Mouse (Mus musculus) kidney, embryonic 15.5 days (tissue): Measurements from ENCODE around the gene Nppb. TPM values are rescaled to one million over a fixed set of nuclear protein-coding genes. Genes with fewer than 3 reads are reported as not detected.

ENCODE experiments used
- ATAC-seq: fragments of 200-750 bp; cut with Nextera tagmentation; replicated peaks from 2 replicates; pipeline ENCODE4 v1.8.0; 2017; ENCODE audit warnings: moderate TSS enrichment; ENCODE audit not compliant: low FRiP score
- H3K27ac ChIP-seq: fragments of 300-500 bp; sonication (generic); 2 replicates; pipeline ENCODE4 v1.5.1; 2015; ENCODE audit warnings: mild to moderate bottlenecking, inconsistent platforms
- H3K27me3 ChIP-seq: fragments of 300-500 bp; sonication (generic); 2 replicates; pipeline ENCODE4 v1.6.1; 2015; ENCODE audit warnings: inconsistent platforms
- H3K36me3 ChIP-seq: fragments of 300-500 bp; sonication (generic); 2 replicates; pipeline ENCODE4 v1.6.1; 2015; ENCODE audit warnings: inconsistent platforms
- H3K4me1 ChIP-seq: fragments of 300-500 bp; sonication (generic); 2 replicates; pipeline ENCODE4 v1.6.1; 2015; ENCODE audit warnings: inconsistent platforms
- H3K4me2 ChIP-seq: fragments of 300-500 bp; sonication (generic); 2 replicates; pipeline ENCODE4 v1.6.1; 2015; ENCODE audit warnings: moderate library complexity, mild to moderate bottlenecking, inconsistent platforms
- H3K4me3 ChIP-seq: fragments of 300-500 bp; sonication (generic); replicated peaks from 2 replicates; pipeline ENCODE4 v1.5.1; 2015; ENCODE audit warnings: mild to moderate bottlenecking, inconsistent platforms
- H3K9ac ChIP-seq: fragments of 300-500 bp; sonication (generic); 2 replicates; pipeline ENCODE4 v1.6.1; 2015; ENCODE audit warnings: mild to moderate bottlenecking, inconsistent platforms
- H3K9me3 ChIP-seq: fragments of 300-500 bp; sonication (generic); replicated peaks from 2 replicates; pipeline ENCODE4 v1.6.1; 2016; ENCODE audit warnings: inconsistent platforms
- WGBS: fragments of 180-500 bp; shearing (Covaris S2); methylation state at CpG from one replicate; pipeline ENCODE4 v1.1.7; 2015; ENCODE audit warnings: mixed read lengths; 5-methylcytosine and 5-hydroxymethylcytosine counted together
- polyA plus RNA-seq: library from polyadenylated mRNA; unstranded; fragments of >200 nt; fragmentation: Nextera tagmentation; extraction: Ambion mirVana; gene quantifications from 2 replicates; pipeline ENCODE4 v1.2.1, GENCODE M21; 2015

Gene Nppb
- not detected in 2 replicates for polyA plus RNA-seq

- peak; percentile 56; the same call in 1 of the 2 replicates for ATAC-seq
- 31% methylated on average over 20 of the region's 20 CpGs for WGBS
- no peaks in the 10 kb centered on the region for H3K27me3 ChIP-seq
- no peak within 1 kb of the TSS for H3K9ac ChIP-seq
- H3K36me3 ChIP-seq, result no peaks in the 10 kb centered on the region
- H3K4me1 ChIP-seq, result no peaks in the 10 kb centered on the region
- no peak within 1 kb of the TSS for H3K27ac ChIP-seq
- H3K9me3 ChIP-seq, result no peaks in the 10 kb centered on the region
- H3K4me2 ChIP-seq, result no peak within 1 kb of the TSS
- H3K4me3 ChIP-seq, result no peak within 1 kb of the TSS
Measured at GRCm38 (mm10) chr4:147985205-147986132, at the start of gene Nppb. Gene Nppb, plus strand, starts transcription at chr4:147985788.

GRCm38 (mm10) chr4:147935904-147936303 is 49.7 kb upstream of the Nppb start:
- H3K4me2 ChIP-seq, result peak overlapping the region; percentile 88
- 24% methylated on average over 9 of the region's 9 CpGs for WGBS
- peak overlapping the region; percentile 69 for H3K9ac ChIP-seq
- H3K27me3 ChIP-seq, result no peaks in the 10 kb centered on the region
- H3K27ac ChIP-seq, result peak overlapping the region; percentile 77; the same call in 1 of the 2 replicates
- H3K4me1 ChIP-seq, result peaks cover 67% of the 10 kb centered on the region
- no peaks in the 10 kb centered on the region for H3K9me3 ChIP-seq
- H3K36me3 ChIP-seq, result peaks cover 5% of the 10 kb centered on the region; the same call in 1 of the 2 replicates
- ATAC-seq, result no peak
- peak overlapping the region; percentile 62 for H3K4me3 ChIP-seq

GRCm38 (mm10) chr4:147936331-147936954 is 49.1 kb upstream of the Nppb start, which contains the start of gene Plod1:
Gene Plod1, minus strand, starts transcription at chr4:147936767.
- H3K27ac ChIP-seq, result peak within 1 kb of the TSS; percentile 88
- H3K9ac ChIP-seq, result peak within 1 kb of the TSS; percentile 69
- H3K4me2 ChIP-seq, result peak within 1 kb of the TSS; percentile 88
- no peaks in the 10 kb centered on the region for H3K27me3 ChIP-seq
- no peaks in the 10 kb centered on the region for H3K36me3 ChIP-seq
- peak; percentile 68 for ATAC-seq
- WGBS, result under 1% methylated on average over 51 of the region's 51 CpGs
- peaks cover 70% of the 10 kb centered on the region for H3K4me1 ChIP-seq
- H3K9me3 ChIP-seq, result no peaks in the 10 kb centered on the region
- peak within 1 kb of the TSS; percentile 62 for H3K4me3 ChIP-seq

- no peak for ATAC-seq
- WGBS, result 39% methylated on average over 3 of the region's 3 CpGs
- H3K27ac ChIP-seq, result 0 out of 2 replicates have a peak overlapping the region, but pooled peaks have one; percentile 77
- no peaks in the 10 kb centered on the region for H3K27me3 ChIP-seq
- H3K9me3 ChIP-seq, result no peaks in the 10 kb centered on the region
- H3K4me1 ChIP-seq, result peaks cover 76% of the 10 kb centered on the region
- peak overlapping the region; percentile 62 for H3K4me3 ChIP-seq
- H3K9ac ChIP-seq, result no peak overlapping the region; the same call in 1 of the 2 replicates
- H3K36me3 ChIP-seq, result no peaks in the 10 kb centered on the region
- H3K4me2 ChIP-seq, result peak overlapping the region; percentile 88
Measured at GRCm38 (mm10) chr4:147937021-147937420, 48.6 kb upstream of the Nppb start.

- H3K27me3 ChIP-seq, result no peaks in the 10 kb centered on the region
- no peak overlapping the region for H3K9ac ChIP-seq
- no peak overlapping the region for H3K4me3 ChIP-seq
- WGBS, result 66% methylated on average over 5 of the region's 5 CpGs
- no peak for ATAC-seq
- H3K4me1 ChIP-seq, result peaks cover 81% of the 10 kb centered on the region
- H3K27ac ChIP-seq, result peak overlapping the region; percentile 88; the same call in 1 of the 2 replicates
- H3K36me3 ChIP-seq, result no peaks in the 10 kb centered on the region
- H3K4me2 ChIP-seq, result peak overlapping the region; percentile 88; the same call in 1 of the 2 replicates
- no peaks in the 10 kb centered on the region for H3K9me3 ChIP-seq
Measured at GRCm38 (mm10) chr4:147937486-147937885, 48.1 kb upstream of the Nppb start.

- Histone ChIP-seq H3K4me3 (no peak overlapping the region), H3K9ac (no peak overlapping the region), H3K27ac (peak overlapping the region; percentile 88), H3K9me3 (no peaks in the 10 kb centered on the region), H3K36me3 (peaks cover 7% of the 10 kb centered on the region), H3K4me2 (no peak overlapping the region), H3K27me3 (no peaks in the 10 kb centered on the region), H3K4me1 (peaks cover 84% of the 10 kb centered on the region)
- no peak for ATAC-seq
- WGBS, result 35% methylated on average over 14 of the region's 14 CpGs
Measured at GRCm38 (mm10) chr4:147938148-147939096, 47.2 kb upstream of the Nppb start.

- peak; percentile 1 for ATAC-seq
- H3K36me3 ChIP-seq, result peaks cover 24% of the 10 kb centered on the region
- peak overlapping the region; percentile 94 for H3K4me3 ChIP-seq
- no peak overlapping the region for H3K9ac ChIP-seq
- H3K9me3 ChIP-seq, result no peaks in the 10 kb centered on the region
- peak overlapping the region; percentile 99 for H3K4me2 ChIP-seq
- peaks cover 68% of the 10 kb centered on the region for H3K4me1 ChIP-seq
- 42% methylated on average over 9 of the region's 9 CpGs for WGBS
- no peaks in the 10 kb centered on the region for H3K27me3 ChIP-seq
- peak overlapping the region; percentile 88 for H3K27ac ChIP-seq
Measured at GRCm38 (mm10) chr4:147940111-147940510, 45.5 kb upstream of the Nppb start.

- ATAC-seq, result peak; percentile 66
- WGBS, result under 1% methylated on average over 35 of the region's 35 CpGs
Measured at GRCm38 (mm10) chr4:147940576-147941044, 45.0 kb upstream of the Nppb start, which contains the start of gene 2510039O18Rik. Gene 2510039O18Rik, plus strand, starts transcription at chr4:147940895.

GRCm38 (mm10) chr4:147941045-147942020 is 44.3 kb upstream of the Nppb start:
- peak overlapping the region; percentile 88 for H3K27ac ChIP-seq
- H3K4me3 ChIP-seq, result peak overlapping the region; percentile 94
- peaks cover 36% of the 10 kb centered on the region for H3K36me3 ChIP-seq
- peak overlapping the region; percentile 81 for H3K9ac ChIP-seq
- no peaks in the 10 kb centered on the region for H3K27me3 ChIP-seq
- peak overlapping the region; percentile 99 for H3K4me2 ChIP-seq
- peak; percentile 63 for ATAC-seq
- peaks cover 57% of the 10 kb centered on the region for H3K4me1 ChIP-seq
- no peaks in the 10 kb centered on the region for H3K9me3 ChIP-seq
- WGBS, result 6% methylated on average over 82 of the region's 88 CpGs

More at GRCm38 (mm10) chr4:147940576-147941044, 45.0 kb upstream of the Nppb start, which contains the start of gene 2510039O18Rik:
- Histone ChIP-seq H3K9me3 (no peaks in the 10 kb centered on the region), H3K27ac (peak within 1 kb of the TSS; percentile 88), H3K4me2 (peak within 1 kb of the TSS; percentile 99), H3K4me1 (peaks cover 63% of the 10 kb centered on the region), H3K4me3 (peak within 1 kb of the TSS; percentile 94), H3K36me3 (peaks cover 29% of the 10 kb centered on the region), H3K9ac (peak within 1 kb of the TSS; percentile 81), H3K27me3 (no peaks in the 10 kb centered on the region)

- 97% methylated on average over 1 of the region's 1 CpGs for WGBS
- no peak overlapping the region for H3K9ac ChIP-seq
- peaks cover 53% of the 10 kb centered on the region for H3K36me3 ChIP-seq
- H3K4me1 ChIP-seq, result peaks cover 48% of the 10 kb centered on the region
- H3K4me3 ChIP-seq, result peak overlapping the region; percentile 94; the same call in 1 of the 2 replicates
- H3K27ac ChIP-seq, result no peak overlapping the region
- H3K27me3 ChIP-seq, result no peaks in the 10 kb centered on the region
- H3K9me3 ChIP-seq, result no peaks in the 10 kb centered on the region
- peak overlapping the region; percentile 99; the same call in 1 of the 2 replicates for H3K4me2 ChIP-seq
- ATAC-seq, result no peak
Measured at GRCm38 (mm10) chr4:147943005-147943404, 42.6 kb upstream of the Nppb start.
